Mouse (Mus musculus) liver, embryonic 14.5 days (tissue): Measurements from ENCODE around the gene Gm6096.

Source experiments
- CTCF ChIP-seq: IDR thresholded peaks from 2 replicates; pipeline ENCODE4 v1.5.1; 2016; ENCODE audit warnings: antibody characterized with exemption, low read depth, control low read depth
- EP300 ChIP-seq: IDR thresholded peaks from 2 replicates; pipeline ENCODE4 v1.6.1; 2016; ENCODE audit warnings: antibody characterized with exemption, low read depth

GRCm38 (mm10) chr7:34298818-34299217, 48.0 kb downstream of the Gm6096 start:
- TF ChIP-seq CTCF (no peak), EP300 (no peak)
